Mouse (Mus musculus) thymus, adult 2 months (tissue): ENCODE results near the gene Ces2g. TPM values are rescaled to one million over a fixed set of nuclear protein-coding genes. Genes with fewer than 3 reads are reported as not detected.

Experiments used
- DNase-seq: peaks from one replicate; pipeline ENCODE4 v3.0.0; 2021
- H3K27ac ChIP-seq: fragments of 200-500 bp; 2 replicates; pipeline ENCODE4 v1.5.1; 2012; ENCODE audit warnings: low read length, control low read depth; ENCODE audit not compliant: control insufficient read depth, insufficient read depth
- H3K27me3 ChIP-seq: fragments of 200-500 bp; 2 replicates; pipeline ENCODE4 v1.6.1; 2012; ENCODE audit warnings: mild to moderate bottlenecking, low read length, moderate library complexity, mixed read lengths; ENCODE audit not compliant: control insufficient read depth, insufficient read depth
- H3K36me3 ChIP-seq: fragments of 200-500 bp; 2 replicates; pipeline ENCODE4 v1.6.1; 2012; ENCODE audit warnings: mild to moderate bottlenecking, low read length, moderate library complexity; ENCODE audit not compliant: control insufficient read depth, insufficient read depth
- H3K4me1 ChIP-seq: fragments of 200-500 bp; replicated peaks from 2 replicates; pipeline ENCODE4 v1.6.1; 2012; ENCODE audit warnings: low read length; ENCODE audit not compliant: control insufficient read depth, insufficient read depth
- H3K4me3 ChIP-seq: fragments of 200-500 bp; 2 replicates; pipeline ENCODE4 v1.5.1; 2012; ENCODE audit warnings: mild to moderate bottlenecking, low read length, control low read depth, moderate library complexity; ENCODE audit not compliant: control insufficient read depth, insufficient read depth
- CTCF ChIP-seq: fragments of 200-500 bp; IDR thresholded peaks from 2 replicates; pipeline ENCODE4 v1.5.1; 2012; ENCODE audit warnings: mild to moderate bottlenecking, control low read depth, low read length, moderate library complexity, borderline replicate concordance; ENCODE audit not compliant: control insufficient read depth, poor library complexity, insufficient read depth; ENCODE audit errors: extremely low read depth
- POLR2A ChIP-seq: fragments of 200-500 bp; IDR thresholded peaks from 2 replicates; pipeline ENCODE4 v1.6.1; 2012; ENCODE audit warnings: mild to moderate bottlenecking, low read length, control low read depth, moderate library complexity; ENCODE audit not compliant: control insufficient read depth, poor library complexity, insufficient read depth; ENCODE audit errors: extremely low read depth
- WGBS: fragments of 180-500 bp; shearing (Covaris S2); methylation state at CpG from one replicate; pipeline ENCODE4 v1.1.7; 2018; 5-methylcytosine and 5-hydroxymethylcytosine counted together
- polyA plus RNA-seq: library from polyadenylated mRNA; depleted of rRNA; stranded (reverse); fragments of >200 nt; gene quantifications from 2 replicates; pipeline ENCODE4 v1.2.3, GENCODE M21; 2012

The Ces2g gene
- polyA plus RNA-seq, 1 experiment = 7.8 TPM

GRCm38 (mm10) chr8:104962229-104962901 lies 847 bp downstream of the Ces2g start:
- H3K27ac ChIP-seq = no peak overlapping the region
- no peaks in the 10 kb centered on the region for H3K36me3 ChIP-seq
- H3K4me3 ChIP-seq = no peak overlapping the region
- no peak for TF ChIP-seq POLR2A
- no peak for TF ChIP-seq CTCF
- WGBS = 83% methylated on average over 8 of the region's 8 CpGs
- H3K27me3 ChIP-seq = no peaks in the 10 kb centered on the region
- no peaks in the 10 kb centered on the region for H3K4me1 ChIP-seq
- DNase-seq = no peak

GRCm38 (mm10) chr8:104963375-104963894 lies 1.9 kb downstream of the Ces2g start:
- H3K27me3 ChIP-seq = no peaks in the 10 kb centered on the region
- no peaks in the 10 kb centered on the region for H3K36me3 ChIP-seq
- H3K4me3 ChIP-seq = no peak overlapping the region
- no peak for DNase-seq
- WGBS = 95% methylated on average over 4 of the region's 4 CpGs
- no peak overlapping the region for H3K27ac ChIP-seq
- no peak for TF ChIP-seq POLR2A
- no peak for TF ChIP-seq CTCF
- H3K4me1 ChIP-seq = no peaks in the 10 kb centered on the region

- H3K4me3 ChIP-seq = no peak overlapping the region
- no peaks in the 10 kb centered on the region for H3K4me1 ChIP-seq
- H3K36me3 ChIP-seq = no peaks in the 10 kb centered on the region
- 93% methylated on average over 5 of the region's 5 CpGs for WGBS
- H3K27ac ChIP-seq = no peak overlapping the region
- no peak for TF ChIP-seq POLR2A
- no peak for TF ChIP-seq CTCF
- no peak for DNase-seq
- no peaks in the 10 kb centered on the region for H3K27me3 ChIP-seq
Observed at GRCm38 (mm10) chr8:104984126-104984525, 22.6 kb downstream of the Ces2g start.

GRCm38 (mm10) chr8:104984942-104985341 lies 23.4 kb downstream of the Ces2g start:
- H3K4me1 ChIP-seq = no peaks in the 10 kb centered on the region
- H3K27ac ChIP-seq = no peak overlapping the region
- no peak overlapping the region for H3K4me3 ChIP-seq
- 96% methylated on average over 2 of the region's 2 CpGs for WGBS
- no peaks in the 10 kb centered on the region for H3K27me3 ChIP-seq
- no peak for DNase-seq
- H3K36me3 ChIP-seq = no peaks in the 10 kb centered on the region
- TF ChIP-seq POLR2A (no peak), CTCF (no peak)

GRCm38 (mm10) chr8:104998191-104998590 lies 36.7 kb downstream of the Ces2g start:
- DNase-seq = no peak
- no peaks in the 10 kb centered on the region for H3K36me3 ChIP-seq
- H3K4me1 ChIP-seq = no peaks in the 10 kb centered on the region
- no peak overlapping the region for H3K4me3 ChIP-seq
- no peaks in the 10 kb centered on the region for H3K27me3 ChIP-seq
- WGBS = 81% methylated on average over 6 of the region's 6 CpGs
- TF ChIP-seq CTCF (no peak), POLR2A (no peak)
- H3K27ac ChIP-seq = no peak overlapping the region

GRCm38 (mm10) chr8:104999183-104999582 lies 37.7 kb downstream of the Ces2g start:
- 90% methylated on average over 6 of the region's 6 CpGs for WGBS
- Histone ChIP-seq H3K27ac (no peak overlapping the region), H3K27me3 (no peaks in the 10 kb centered on the region), H3K4me1 (no peaks in the 10 kb centered on the region), H3K36me3 (no peaks in the 10 kb centered on the region), H3K4me3 (no peak overlapping the region)
- no peak for DNase-seq
- no peak for TF ChIP-seq POLR2A
- TF ChIP-seq CTCF = no peak
